Mouse (Mus musculus): ENCODE results near the gene Ift88. TPM values are rescaled to one million over a fixed set of nuclear protein-coding genes. Genes with fewer than 3 reads are reported as not detected.

The Ift88 gene
- 0.67 TPM for polyA plus RNA-seq (2017; shearing (Covaris generic))

DNA sequence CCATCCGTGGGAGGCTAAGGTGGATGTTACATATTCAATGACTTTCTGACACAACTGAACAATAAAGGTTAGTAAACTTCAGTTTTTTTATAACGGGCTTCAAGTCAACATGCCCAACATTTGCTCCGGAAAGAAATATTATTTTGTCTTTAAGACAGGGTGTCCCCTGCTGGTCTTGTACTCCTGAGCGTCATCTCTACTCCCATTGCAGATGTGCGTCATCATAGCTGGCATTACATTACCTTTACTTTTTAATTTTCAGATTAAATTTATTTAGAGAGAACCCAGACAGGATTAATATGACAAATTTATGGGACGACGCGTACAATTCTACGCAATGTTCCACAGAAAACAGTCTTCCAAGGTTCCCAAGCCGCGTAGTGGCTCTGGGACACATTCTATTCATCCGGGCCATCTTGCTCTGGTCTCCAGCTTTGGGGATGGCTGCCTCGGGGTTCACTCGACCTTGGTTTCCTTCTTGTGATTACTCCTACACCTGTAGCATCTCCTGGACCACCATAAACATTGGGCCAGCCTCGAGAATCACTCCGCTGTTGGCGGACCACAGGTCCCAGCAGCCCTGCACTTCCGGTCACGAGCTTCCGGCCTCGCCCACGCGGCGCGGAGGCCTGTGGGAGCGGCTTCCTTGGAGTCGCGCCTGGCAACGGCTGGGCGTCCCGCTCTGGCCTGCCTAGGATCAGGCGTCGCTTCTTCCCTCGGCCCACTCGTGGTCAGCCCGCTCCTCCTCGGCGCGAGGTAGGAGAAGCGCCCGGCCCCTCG, at the start of gene Ift88:
TSS of gene Ift88 (plus strand) at position 631 of the 780 bp plus-strand sequence.

DNA sequence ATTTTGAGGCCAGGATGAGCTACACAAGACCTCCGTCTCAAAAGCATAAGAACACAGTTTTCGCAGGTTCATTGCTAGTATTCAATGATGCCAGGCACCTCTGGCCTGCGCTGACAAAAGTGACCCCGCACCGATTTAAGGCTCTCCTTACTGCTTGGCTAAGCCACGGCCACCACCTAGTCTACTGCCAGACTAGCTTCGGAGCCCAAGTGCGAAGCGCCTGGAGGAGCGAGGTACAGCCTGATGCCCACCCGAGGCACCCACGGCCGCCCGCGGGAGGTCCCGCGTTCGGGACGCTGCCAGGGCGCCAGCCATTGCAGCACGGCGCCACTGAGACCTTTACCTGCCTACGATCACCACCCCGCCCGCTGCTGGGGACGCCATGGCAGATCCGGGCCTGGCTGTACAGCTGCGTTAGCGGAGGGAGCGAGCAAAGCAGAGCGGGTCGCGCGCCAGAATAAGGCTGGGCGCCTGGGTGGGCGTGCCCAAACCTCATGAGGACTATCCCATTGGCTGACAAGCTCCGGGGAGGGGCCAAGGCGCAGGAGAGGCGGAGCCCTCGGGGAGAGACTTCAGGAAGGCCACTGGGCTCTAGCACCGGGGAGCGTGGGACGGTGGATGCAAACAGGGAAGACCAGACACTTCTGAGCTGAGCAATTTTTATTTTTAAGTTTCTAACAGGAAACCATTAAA, 25.7 kb upstream of the Ift88 start, which contains the start of gene Cryl1:
TSS of gene Cryl1 (minus strand) at position 465 of the 693 bp plus-strand sequence.

DNA sequence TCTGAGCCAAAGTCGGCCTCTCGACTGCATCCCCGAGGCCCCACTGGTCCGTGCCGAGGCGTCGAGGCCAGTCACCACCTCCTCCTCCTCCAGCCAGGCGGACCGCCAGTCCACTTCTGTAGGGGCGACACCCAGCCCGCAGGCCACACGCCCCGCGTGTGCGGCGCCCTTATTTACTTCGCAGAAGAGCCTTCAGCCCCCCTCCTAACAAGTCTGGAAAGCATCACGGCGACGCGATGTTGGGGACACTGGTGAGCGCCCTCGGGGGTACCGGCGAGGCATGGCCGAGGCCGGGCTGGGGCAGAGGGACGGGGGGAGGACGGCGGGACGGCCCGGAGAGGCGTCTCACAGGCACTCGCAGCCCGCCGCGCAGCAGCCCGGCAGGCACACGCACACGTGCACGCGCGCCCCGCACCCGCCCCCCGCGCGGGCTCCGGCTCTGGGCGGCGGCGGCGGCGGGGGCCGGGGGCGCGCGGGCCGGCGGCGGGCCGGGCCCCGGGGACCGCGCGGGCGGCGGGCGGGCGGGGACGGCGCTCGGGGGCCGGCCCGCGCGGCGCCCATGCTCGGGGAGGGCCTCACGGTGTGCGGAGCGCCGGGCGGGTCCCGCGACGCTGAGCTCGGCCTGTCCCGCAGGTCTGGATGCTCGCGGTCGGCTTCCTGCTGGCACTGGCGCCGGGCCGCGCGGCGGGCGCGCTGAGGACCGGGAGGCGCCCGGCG, 101.0 kb downstream of the Ift88 start, which contains the start of gene Il17d:
TSS of gene Il17d (plus strand) at position 107 of the 717 bp plus-strand sequence.

Other genes starting within 250 kb of the Ift88 start
- 13.7 TPM for gene Cryl1, start 25.5 kb upstream of the Ift88 start, polyA plus RNA-seq (2017; shearing (Covaris generic))
- gene Il17d, start 100.7 kb downstream of the Ift88 start, polyA plus RNA-seq (2017; shearing (Covaris generic)) = not detected
- 18.1 TPM for gene Eef1akmt1, start 147.6 kb downstream of the Ift88 start, polyA plus RNA-seq (2017; shearing (Covaris generic))
- gene Xpo4, start 241.4 kb downstream of the Ift88 start, polyA plus RNA-seq (2017; shearing (Covaris generic)) = 39.6 TPM

Measured in effector memory CD4-positive, alpha-beta T cell, adult 7 months (primary cell).